Mouse (Mus musculus) embryonic fibroblast, embryonic 13.5 days (primary cell): ENCODE measurements around the gene Tasp1.

Source experiments
- CTCF ChIP-seq: IDR thresholded peaks from 2 replicates; pipeline ENCODE4 v1.5.1; 2011; ENCODE audit warnings: mild to moderate bottlenecking, control low read depth, low read length, moderate library complexity, borderline replicate concordance; ENCODE audit not compliant: insufficient read depth
- POLR2A ChIP-seq: IDR thresholded peaks from 2 replicates; pipeline ENCODE4 v1.6.1; 2011; ENCODE audit warnings: low read depth, mild to moderate bottlenecking, control low read depth, low read length, moderate library complexity

DNA sequence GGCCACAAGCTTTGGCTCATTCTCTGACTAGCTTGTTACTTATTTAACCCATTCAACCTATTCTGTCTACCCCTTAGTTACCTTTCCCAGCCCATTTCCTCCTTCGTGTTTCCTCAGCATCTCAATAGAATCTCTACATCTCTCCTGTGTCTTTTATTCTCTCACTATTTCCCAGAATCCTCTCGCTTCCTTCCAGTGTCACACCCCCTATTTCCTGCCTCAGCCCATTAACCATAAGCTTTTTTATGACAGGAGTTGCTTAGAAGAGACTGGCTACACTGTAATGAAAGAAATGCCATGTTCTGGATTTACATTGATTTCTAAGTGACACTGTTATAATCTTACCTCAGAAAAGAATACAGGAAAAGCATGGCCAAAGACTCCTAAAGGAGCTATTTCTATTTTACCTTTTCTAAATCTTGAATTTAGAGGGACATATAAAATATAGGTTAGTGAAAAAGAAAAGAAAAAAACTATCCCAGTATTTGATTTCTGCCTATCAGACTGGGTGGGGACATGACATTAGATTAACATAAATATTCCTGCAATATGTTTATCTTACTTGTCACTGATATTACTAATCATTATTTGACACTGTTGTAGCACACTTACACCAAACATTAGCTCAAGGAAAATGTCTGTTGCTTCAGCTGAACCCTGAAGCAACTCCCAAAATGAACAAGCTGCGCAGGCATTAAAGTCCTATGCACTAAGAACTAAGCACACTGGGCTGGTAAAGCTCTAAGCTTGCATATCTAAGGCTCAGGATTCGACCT lies 6.3 kb downstream of the Tasp1 start:
- TF ChIP-seq CTCF = no peak
- no peak for TF ChIP-seq POLR2A
